Mouse (Mus musculus): ENCODE results near the gene D10Wsu102e.
"Not testable (repeated sequence)": the region's sequence is repeated elsewhere in the genome, so short reads cannot be mapped to it uniquely, and the experiment has no call there.

DNA sequence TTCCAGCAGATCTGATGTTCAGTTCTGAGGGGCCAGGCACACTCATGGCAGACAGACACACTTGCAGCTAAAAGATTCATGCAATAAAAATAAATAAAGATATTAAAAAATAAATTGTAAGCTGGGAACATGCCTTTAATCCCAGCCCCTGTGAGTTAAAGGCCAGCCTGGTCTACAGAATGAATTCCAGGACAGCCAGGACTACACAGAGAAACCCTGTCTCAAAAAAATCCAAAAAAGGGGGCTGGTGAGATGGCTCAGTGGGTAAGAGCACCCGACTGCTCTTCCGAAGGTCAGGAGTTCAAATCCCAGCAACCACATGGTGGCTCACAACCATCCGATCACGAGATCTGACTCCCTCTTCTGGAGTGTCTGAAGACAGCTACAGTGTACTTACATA is 8.2 kb upstream of the D10Wsu102e start:
- not testable (repeated sequence) for TF ChIP-seq CTCF (IDR thresholded peaks at IDR 0.05; ENCODE audit: low read depth, low read length); POLR2A (IDR thresholded peaks at IDR 0.05; ENCODE audit: borderline replicate concordance, low read depth, low read length)

All from bone marrow macrophage, adult 2 months (primary cell).